Mouse (Mus musculus): Measurements from ENCODE around the gene Rora.

DNA sequence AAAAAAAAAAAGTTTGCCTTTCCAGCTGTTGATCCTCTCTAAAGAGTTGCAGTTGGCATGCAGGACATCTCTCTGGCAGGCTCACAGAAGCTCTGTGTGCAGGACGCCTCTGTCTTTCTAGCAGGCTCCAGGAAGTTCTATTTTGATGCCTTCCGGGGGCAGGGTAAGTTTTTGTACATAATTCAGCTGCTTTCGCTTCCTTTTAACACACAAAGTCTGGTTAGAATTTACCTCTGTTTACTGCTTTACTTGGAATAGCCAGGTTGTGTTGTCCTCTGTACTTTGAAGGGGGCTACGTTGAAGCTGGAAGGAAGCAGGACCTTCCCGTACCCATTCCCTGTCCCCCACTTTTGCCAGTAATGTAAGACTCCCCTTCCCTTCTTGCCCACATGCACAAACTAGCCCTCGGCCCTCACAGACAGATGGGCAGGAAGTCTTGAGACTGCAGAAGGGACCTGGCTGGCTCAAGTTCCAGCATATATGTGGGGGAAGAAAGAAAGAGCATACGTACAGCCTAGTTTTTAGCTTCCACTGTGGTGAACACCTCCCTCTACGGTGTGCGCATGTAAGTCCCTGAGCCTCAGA, 231.0 kb downstream of the Rora start:
- no peak for TF ChIP-seq CTCF (IDR thresholded peaks at IDR 0.05; ENCODE audit: low read depth)
- TF ChIP-seq EP300 (IDR thresholded peaks at IDR 0.05; ENCODE audit: low read depth): no peak
